Mouse (Mus musculus): Measurements from ENCODE around the gene Slc37a1.

GRCm38 (mm10) chr17:31324227-31324626 lies 37.6 kb downstream of the Slc37a1 start:
- TF ChIP-seq POLR2A (IDR thresholded peaks at IDR 0.05; ENCODE audit: borderline replicate concordance, extremely low read depth, insufficient read depth, insufficient read length, poor library complexity, severe bottlenecking) (no peak), CTCF (IDR thresholded peaks at IDR 0.05; ENCODE audit: borderline replicate concordance, extremely low read depth, insufficient read depth, insufficient read length) (no peak)

All from brain, embryonic 14.5 days (tissue).